Mouse (Mus musculus) kidney, postnatal 25 days (tissue): ENCODE measurements at regions not wholly inside any gene's neighbourhood (a gene's known extent, or its start where the extent isn't known, plus 50 kb on each side); places are given as distances from the start of the nearest gene placed in this dataset.

Experiments used
- DNase-seq, 2 experiments: peaks; one replicate each; pipeline ENCODE4 v3.0.0; 2021; ENCODE audit warnings: mixed read lengths in 2 of 2

DNA sequence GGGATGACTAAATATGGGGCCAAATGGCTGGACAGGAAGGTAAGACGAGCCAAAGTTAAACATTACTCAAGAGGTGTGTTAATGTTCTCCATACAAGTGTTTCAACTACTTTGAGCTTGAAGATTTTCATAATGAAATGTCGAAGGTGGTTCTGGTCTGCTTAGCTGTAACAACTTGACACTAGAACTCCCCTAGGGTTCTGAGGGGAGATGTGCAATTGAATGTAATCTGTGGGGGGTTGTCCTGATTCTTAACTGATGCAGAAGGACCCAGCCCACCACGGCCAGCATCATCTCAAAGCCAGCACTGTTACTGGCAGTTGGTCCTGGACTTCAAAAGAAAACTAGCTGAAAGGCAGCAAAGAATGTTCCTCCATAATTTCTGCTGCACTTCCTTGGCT, 55.3 kb downstream of the Gpr88 start:
- DNase-seq = no peak

- no peak for DNase-seq
Observed at GRCm38 (mm10) chr3:116194701-116195100, 58.6 kb downstream of the Gpr88 start.

DNA sequence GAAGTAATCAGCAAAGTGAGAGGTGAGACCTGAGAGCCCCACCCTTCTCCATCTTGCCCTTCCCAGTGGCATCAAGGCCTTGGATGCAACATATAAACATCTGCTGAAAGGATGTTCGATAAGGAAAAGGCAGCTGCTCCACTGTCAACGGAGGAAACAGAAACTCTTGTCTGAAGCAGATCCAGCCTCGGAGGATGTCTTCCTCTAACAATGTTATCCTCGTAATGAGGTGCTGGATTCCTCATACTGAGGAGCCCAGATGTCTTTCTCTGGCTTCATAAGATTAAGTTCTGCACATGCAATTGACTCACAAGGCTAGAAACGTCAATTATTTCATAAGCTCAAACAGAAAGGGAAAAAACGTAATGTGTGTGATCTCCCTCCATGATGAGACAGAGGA, 61.8 kb upstream of the Vcam1 start:
- DNase-seq = no peak

DNA sequence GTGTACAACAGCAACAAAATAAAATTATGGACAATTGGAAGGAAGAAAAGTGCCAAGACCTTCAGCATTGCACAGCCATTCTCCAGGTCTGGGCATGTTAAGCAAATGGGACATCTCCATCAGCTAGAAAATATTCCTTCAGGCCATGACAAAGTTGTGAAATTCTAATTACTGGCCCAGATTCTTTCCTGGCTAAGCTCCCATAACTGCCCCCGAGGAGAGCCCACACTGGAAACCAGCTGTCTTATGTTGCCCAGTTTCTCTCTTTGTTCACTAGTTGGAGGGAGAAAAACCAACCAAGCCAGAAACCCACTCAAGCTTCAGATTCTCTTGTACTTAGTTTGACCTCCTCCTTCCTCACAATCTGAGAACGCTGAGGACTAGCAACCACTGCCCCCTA, 61.2 kb upstream of the Vcam1 start:
- no peak for DNase-seq

DNA sequence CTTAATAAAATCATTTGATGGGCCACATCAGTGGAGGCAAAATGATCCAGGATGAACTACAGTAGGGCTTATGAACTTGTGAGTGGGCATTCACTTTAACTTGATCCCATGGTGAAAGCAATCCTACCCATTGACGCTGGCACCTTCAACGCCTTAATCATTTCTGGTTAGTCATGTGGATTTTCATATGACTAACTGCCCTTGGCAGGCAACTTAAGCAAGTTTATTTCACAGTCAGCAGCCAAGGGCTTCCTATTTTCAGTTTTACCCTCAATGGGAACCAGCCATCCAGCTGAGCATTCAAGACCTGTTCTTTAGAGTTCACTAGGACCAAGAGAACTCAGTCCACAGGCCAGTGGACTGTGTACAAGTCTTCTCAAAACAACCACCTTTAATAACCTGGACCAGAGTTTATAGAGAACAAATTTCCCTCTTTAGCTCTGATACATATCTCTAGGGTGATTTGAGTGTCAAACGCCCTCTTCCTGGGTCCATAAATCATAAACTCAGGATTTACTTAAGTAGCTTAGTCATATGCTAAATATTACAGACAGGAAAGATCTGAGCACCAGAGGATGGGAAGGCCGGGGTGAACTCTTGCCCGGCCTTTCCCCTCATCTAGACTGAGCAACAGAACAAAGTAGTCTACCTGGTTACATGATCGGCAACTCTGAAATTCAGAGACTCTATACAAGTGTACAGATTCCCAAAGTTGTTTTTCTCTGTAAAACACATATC, 60.0 kb upstream of the Vcam1 start:
- no peak for DNase-seq

DNA sequence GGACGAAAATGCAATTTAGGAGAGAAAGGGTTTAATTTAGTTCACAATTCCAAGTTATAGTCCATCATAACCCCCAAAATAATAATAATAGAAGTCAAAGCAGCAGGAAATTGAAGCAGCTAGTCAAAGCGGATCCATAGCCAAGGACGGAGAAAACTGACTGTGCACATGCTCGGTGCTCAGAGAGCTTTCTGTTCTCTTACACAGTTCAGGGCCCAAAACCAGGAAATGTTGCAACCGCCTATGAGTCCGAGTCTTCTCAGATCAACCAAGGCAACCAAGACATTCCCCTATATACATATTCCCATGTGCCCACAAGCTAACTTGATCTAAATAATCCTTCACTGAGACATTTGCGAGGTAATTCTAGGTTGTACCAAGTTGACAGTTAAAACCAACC, 55.7 kb upstream of the Vcam1 start:
- no peak for DNase-seq

GRCm38 (mm10) chr3:116184443-116184842, 55.0 kb upstream of the Vcam1 start:
- peak; percentile 48 to 64 for DNase-seq

GRCm38 (mm10) chr3:116180341-116180885, 50.9 kb upstream of the Vcam1 start:
- no peak for DNase-seq
